Mouse (Mus musculus) c-Kit-positive CD71-positive TER-119-positive erythroid progenitor cells, embryonic 14.5 days (primary cell): ENCODE results near the gene Vmn1r85.
"Not testable (repeated sequence)": the region's sequence is repeated elsewhere in the genome, so short reads cannot be mapped to it uniquely, and the experiment has no call there.

Experiments
- DNase-seq: peaks from one replicate; pipeline ENCODE4 v3.0.0-alpha.2; 2013; ENCODE audit warnings: low spot score

Vmn1r85 gene

DNA sequence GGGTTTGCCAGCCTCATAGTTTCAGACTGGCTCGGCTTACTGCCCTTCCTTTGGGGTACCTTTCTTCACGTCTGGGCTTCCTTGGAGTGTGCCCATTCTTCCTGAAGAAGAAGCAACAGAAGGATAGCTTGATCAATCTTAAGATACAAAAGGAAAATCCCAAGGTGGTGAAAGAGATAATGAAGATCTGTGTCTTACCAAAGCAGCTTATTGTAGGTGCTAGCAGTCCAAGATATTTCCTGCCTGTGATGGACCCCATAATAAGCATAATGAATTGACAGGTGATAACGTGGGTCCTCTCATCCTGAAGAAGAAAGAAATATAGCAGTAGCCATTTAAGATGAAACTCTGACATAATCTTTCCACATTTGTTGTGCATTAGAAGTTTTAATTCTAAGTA, at the start of gene Vmn1r85:
Vmn1r85 (minus strand) TSS at position 101 of the 400 bp plus-strand sequence.
- DNase-seq: no peak

DNA sequence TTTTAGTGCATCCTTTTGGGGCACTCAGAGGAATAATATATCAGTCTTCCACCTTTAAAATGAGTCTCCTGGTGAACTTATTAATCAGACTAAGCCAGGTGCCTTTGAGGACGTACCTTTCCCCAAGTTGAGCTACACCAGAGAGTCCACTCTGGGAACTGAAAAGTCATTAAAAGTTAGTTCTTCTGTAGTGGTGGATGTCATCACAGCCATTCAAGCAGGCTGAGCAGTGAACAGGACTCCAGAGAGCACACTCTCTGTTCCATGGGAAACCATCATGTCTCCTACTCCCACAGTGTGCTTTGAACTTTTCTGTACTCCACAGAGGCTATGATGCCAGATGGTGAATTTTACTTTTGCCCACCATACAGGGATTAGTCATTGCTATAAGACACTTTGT, 45.1 kb upstream of the Vmn1r85 start, which contains the start of gene Vmn1r87:
Vmn1r87 (minus strand) TSS at position 101 of the 400 bp plus-strand sequence.
- no peak for DNase-seq

GRCm38 (mm10) chr7:13137340-13137739, 42.4 kb upstream of the Vmn1r85 start:
- DNase-seq: no peak

- no peak for DNase-seq
Measured at GRCm38 (mm10) chr7:13131856-13132255, 36.9 kb upstream of the Vmn1r85 start.

DNA sequence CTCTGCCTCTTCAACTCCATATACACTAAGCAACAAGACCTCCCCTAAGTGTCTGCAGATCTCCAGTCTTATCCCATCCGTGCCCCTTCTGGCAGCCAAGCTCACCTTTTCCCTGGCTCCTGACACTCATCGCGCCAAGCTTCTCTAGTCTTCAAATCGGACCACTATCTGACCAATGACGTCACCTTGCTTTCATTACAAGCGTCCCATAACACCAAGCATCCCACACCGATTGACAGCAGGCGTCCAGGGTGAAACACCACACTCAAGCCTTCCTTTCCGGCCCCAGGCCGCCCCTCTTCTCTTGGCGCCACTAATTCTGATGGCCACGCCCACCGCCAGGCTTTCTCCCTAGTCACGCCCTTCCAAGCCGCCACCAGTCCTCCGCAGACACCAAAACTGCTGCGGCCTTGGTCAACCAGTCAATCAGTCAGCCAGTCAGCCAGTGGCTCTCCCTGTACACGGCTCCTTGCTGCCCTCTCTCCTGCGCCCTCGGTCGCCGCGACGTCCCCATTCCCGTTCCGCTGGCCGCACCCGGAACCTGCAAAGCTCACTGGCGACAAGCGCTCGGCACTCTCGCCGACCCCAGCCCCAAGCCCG, 28.7 kb upstream of the Vmn1r85 start:
- DNase-seq: not testable (repeated sequence)

GRCm38 (mm10) chr7:13119817-13120216, 24.8 kb upstream of the Vmn1r85 start, which contains the start of gene Vmn1r86:
Gene Vmn1r86, minus strand, starts transcription at chr7:13119917.
- no peak for DNase-seq

- no peak for DNase-seq
Measured at GRCm38 (mm10) chr7:13072293-13072692, 22.7 kb downstream of the Vmn1r85 start.

GRCm38 (mm10) chr7:13063399-13063798, 31.6 kb downstream of the Vmn1r85 start:
- not testable (repeated sequence) for DNase-seq

GRCm38 (mm10) chr7:13059536-13059935, 35.4 kb downstream of the Vmn1r85 start:
- no peak for DNase-seq

DNA sequence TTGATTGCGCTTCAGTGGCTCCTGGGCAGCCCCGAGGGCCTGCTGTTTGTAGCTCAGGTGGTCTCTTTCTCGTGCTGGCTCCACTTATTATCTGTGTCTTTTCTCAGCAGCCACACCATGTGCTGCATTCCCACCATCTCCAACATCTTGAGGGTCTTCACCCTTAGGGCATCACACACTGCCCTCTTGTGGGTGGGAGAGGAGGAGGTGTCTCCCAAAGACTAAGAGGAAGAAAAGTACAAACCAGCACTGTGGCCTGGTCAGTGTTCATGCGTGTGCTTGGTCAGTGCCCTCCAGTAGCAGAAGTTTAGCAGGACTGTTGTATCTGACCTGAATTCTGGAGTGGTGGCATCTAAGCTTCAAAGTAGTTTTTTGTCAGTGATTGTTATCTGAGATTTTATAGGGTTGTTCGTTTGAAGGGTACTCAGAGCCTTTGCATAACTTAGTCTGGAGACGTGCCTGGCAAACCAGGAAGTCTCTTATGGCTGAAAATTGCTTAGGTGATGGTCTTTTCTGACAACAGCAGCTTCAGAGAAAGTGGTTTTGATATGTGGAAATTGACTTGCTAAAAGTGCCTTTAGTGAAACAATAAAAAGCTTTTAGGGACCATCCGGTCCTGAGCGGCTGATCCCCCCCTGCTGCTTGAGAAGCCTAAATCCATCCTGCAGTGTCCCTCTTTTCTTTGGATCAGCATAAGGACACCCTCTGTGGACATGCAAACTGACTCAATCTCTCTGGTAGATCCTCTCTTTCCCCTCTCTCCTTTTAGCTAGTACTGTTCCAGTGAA, 37.9 kb downstream of the Vmn1r85 start:
- no peak for DNase-seq

DNA sequence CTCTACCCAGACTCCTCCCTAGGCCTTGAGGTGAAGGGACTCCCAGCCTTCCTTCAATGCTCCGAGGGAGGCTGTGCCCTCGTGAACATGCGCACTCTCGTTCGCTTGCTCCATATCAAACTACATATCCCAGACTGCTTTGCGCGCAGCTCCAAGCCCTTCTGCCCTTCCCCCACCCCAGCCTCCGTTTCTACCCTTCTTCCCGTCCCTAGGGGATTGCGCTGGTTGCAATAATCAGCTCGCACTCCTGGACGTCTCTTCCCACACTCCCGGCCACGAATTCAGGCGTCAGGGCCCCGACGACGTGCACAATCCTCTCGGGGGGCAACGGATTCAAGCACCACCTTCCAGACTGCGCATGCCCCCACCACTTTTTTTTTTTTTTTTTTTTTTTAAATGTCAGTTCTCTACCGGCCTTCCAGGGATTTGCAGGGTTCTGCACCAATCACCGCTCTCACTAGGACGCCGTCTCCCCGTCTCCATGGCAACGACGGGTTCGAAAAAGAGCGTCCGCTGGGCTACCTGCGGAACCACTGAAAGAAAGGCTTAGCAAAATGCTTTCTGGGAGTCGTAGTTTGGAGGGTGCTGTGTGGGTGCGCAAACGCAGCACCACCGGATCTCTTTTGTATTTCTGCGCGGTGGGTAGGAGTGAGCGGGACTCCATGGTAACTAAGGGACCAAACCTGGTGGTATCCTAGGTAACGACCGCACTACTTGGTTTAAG, 40.5 kb downstream of the Vmn1r85 start, which contains the start of gene Mzf1:
Mzf1 (minus strand) TSS at position 478 of the 724 bp plus-strand sequence.
- DNase-seq: peak; percentile 80

DNA sequence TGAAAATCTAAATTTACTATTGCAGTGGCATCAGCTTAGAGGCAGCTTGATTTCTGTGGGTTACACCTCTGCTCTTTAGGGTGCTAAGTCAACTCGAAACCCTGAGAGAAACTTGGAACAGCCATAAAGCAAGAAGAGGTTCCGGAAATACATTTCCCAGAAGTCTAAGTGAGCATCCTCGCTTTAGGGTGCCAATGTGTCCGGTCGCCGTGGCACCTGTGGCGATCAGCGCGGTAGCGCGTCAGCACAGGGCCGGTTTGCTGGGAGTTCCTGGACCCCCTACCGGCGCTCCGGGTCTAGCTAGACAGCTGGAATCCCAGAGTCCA, 41.0 kb downstream of the Vmn1r85 start:
- no peak for DNase-seq

DNA sequence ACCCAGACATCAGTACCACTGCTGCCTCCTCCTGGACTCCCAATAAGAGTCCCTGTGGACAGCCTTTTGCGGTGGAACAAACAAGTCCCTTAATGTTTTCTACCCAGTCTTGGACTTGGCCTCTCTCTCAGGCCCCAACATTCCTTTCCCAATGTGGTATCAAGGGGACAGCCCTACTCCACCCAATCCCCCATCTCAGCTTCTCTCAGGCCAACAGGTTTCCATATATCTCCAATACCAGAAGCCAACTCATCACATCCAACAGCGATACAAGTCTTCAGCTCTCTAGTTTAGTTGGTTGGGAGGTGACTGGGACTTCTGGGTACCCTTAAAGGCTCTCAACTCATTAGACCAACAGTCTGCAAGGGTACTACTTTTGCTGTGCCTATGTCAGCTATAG, 41.5 kb downstream of the Vmn1r85 start:
- DNase-seq: no peak

DNA sequence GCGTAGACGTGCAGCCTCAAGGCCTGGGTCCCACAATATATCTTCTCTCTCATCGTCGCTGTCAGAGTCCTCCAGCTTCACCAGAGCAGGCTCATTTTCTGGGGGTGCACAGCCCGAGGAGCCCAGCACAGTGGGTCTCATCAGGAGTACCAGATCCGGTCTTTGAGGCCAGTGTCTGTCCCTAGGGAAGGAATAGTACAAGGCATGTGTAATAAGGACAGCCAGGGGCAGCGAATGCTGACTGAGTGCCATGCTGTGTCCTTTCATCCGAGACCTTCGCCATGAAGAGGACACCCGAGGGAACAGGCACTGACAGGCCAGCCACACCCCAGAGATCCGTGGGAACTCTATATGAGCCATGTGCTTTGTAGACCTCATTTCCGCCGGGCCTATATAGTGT, 42.0 kb downstream of the Vmn1r85 start:
- DNase-seq: no peak

DNA sequence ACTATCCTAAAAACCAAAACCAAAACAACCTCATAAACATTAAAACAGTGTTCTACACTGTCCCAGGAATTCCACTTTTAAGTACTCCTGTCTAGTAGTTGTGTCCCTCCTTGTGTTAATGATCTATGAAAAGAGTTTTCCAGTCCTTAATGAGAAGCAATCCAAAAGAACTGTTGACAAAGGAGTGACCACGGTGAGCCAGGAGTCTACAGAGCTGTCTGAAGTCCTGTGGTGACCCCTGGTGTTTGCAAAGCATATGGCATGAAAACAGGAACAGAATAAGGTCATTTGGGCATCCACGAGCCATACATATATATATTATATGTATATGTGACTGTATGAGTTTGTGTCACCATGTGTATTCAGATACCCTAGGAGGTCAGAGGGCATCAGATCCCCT, 48.9 kb downstream of the Vmn1r85 start:
- peak; percentile 63 for DNase-seq

DNA sequence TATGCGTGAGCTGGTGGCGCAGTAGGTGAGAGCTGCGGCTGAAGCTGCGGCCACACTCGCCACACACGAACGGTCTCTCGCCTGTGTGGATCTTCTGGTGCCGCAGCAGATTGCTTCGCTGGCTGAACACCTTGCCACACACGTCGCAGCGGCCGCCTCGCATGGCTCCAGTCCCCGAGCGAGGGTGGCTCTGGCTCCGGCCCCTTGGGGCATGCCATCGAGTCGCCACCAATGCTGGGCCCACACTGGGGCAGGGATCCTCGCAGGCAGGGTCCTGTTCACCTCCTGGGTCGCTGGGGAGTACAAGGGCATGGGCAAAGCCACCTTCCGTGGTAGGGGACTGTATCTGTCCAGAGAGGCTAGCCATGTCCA, 50.7 kb downstream of the Vmn1r85 start:
- no peak for DNase-seq

DNA sequence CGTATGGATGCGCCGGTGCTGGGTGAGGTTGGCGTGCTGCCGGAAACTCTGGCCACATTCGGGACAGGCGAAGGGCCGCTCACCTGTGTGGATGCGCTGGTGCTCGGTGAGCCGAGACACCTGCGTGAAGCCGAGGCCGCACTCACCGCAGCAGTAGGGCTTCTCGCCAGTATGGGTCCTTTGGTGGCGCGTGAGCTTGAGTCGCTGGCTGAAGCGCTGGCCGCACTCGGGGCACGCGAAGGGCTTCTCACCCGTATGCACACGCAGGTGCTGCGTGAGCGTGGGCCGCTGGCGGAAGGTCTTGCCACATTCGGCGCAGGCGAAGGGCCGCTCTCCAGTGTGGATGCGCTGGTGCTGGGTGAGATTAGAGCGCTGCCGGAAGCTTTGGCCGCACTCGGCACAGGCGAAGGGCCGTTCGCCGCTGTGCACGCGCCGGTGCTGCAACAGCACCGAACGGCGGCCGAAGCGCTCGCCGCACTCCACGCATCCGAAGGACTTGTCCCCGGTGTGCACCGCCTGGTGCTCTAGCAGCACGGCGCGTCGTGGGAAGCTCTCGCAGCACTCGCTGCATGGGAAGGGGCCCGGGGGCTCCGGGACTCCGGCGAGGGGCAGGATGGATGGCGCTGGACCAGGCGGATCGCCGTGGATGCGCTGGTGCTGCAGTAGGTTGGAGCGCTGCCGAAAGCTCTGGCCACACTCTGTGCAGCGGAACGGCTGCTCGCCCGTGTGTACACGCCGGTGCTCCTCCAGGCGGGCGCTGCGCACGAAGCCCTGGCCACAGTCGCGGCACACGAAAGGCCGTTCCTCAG, 51.3 kb downstream of the Vmn1r85 start:
- DNase-seq: no peak

DNA sequence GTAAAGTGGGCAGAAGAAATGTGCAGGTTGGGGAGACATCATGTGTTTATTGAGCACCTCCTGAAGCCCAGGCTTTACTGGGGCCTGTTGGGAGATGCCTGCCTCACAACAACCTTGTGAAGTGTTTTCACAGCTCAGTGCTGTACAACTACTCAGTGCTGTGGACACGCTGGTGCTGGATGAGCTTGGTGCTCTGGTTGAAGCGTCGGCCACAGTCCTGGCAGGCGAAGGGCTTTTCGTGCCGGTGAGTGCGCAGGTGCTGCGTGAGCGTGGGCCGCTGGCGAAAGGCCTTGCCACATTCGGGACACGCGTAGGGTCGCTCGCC, 51.9 kb downstream of the Vmn1r85 start:
- DNase-seq: no peak

- DNase-seq: no peak
Measured at GRCm38 (mm10) chr7:13042511-13042910, 52.5 kb downstream of the Vmn1r85 start.

DNA sequence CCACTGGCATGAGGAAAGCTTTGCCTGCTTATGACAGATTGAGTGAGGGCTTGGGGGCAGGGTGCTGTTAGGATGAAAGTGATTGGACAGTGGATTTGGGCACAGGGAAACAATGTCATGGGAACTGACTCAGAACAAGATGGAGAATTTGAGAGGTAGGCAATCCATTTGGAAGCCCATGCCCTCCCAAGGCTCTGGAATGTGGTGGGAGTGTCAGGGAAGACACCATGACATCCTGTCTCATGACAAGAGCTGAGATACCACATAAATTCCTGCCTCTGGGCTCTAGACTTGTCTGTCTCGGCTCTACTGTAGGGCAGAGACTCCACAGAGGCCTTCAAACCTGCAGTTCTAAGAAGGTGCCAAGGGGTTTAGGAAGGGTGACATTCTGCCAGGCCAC, 53.7 kb downstream of the Vmn1r85 start:
- no peak for DNase-seq

GRCm38 (mm10) chr7:13039181-13039580, 55.8 kb downstream of the Vmn1r85 start:
- no peak for DNase-seq

DNA sequence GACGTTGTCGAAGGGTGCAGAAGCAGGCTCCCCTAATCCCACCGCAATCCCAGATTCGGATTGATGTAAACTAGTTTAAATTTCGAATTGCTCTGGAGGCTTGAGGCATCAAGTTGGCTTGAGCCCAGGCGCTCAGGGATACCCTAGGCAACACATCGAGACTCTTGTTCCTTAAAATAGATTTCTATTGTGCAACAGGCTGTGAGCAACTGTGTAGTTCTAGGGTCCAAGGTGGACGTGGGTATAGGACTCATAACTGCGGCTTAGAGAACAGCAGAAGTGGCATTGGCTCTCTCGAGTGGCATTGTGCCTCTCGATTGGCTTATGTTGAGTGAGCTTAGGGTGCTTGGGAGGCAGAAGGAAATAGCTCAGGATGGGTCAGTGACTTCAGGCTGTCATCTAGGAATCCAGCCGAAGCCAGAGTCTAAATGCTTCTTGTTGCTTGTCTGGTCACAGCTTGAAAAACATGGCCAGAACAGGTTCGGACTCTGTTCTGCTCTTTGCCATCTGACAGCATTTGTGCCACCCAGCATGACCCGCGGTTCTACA, 56.3 kb downstream of the Vmn1r85 start:
- no peak for DNase-seq
